Mouse (Mus musculus) megakaryocyte, embryonic 14.5 days (primary cell): ENCODE data around the gene Exoc4.

Experiments
- FLI1 ChIP-seq: IDR thresholded peaks from 2 replicates; pipeline ENCODE4 v1.6.1; 2012; ENCODE audit warnings: low read length, inconsistent platforms, mixed read lengths
- GATA1 ChIP-seq: IDR thresholded peaks from 3 replicates; pipeline ENCODE4 v1.6.1; 2012; ENCODE audit warnings: mixed read lengths, low read length, inconsistent platforms, borderline replicate concordance

GRCm38 (mm10) chr6:33244546-33244945, 4.3 kb upstream of the Exoc4 start:
- no peak for TF ChIP-seq GATA1
- no peak for TF ChIP-seq FLI1
